Mouse (Mus musculus): ENCODE measurements at regions not wholly inside any gene's neighbourhood (a gene's known extent, or its start where the extent isn't known, plus 50 kb on each side); places are given as distances from the start of the nearest gene placed in this dataset.

GRCm38 (mm10) chr11:109088488-109089252 is 55.5 kb downstream of the E030025P04Rik start:
- no peak for ATAC-seq (ENCODE audit: low FRiP score, low read depth)
- Histone ChIP-seq H3K4me1 (peaks cover 6% of the 10 kb centered on the region; the same call in 1 of the 2 replicates), H3K9ac (replicated peaks) (no peak overlapping the region), H3K36me3 (no peaks in the 10 kb centered on the region), H3K9me3 (no peaks in the 10 kb centered on the region), H3K27ac (replicated peaks) (no peak overlapping the region), H3K4me2 (replicated peaks) (no peak overlapping the region), H3K4me3 (no peak overlapping the region), H3K27me3 (no peaks in the 10 kb centered on the region)
- 89% methylated on average over 11 of the region's 11 CpGs for WGBS

GRCm38 (mm10) chr11:109081957-109082356 is 62.2 kb downstream of the E030025P04Rik start:
- Histone ChIP-seq H3K4me3 (no peak overlapping the region), H3K9me3 (no peaks in the 10 kb centered on the region), H3K4me2 (replicated peaks) (no peak overlapping the region), H3K36me3 (no peaks in the 10 kb centered on the region), H3K27ac (replicated peaks) (no peak overlapping the region), H3K9ac (replicated peaks) (no peak overlapping the region), H3K4me1 (no peaks in the 10 kb centered on the region), H3K27me3 (no peaks in the 10 kb centered on the region)
- ATAC-seq (ENCODE audit: low FRiP score, low read depth) = no peak
- WGBS = 93% methylated on average over 4 of the region's 4 CpGs

- H3K4me2 ChIP-seq (replicated peaks) = no peak overlapping the region
- ATAC-seq (ENCODE audit: low FRiP score, low read depth) = no peak
- no peaks in the 10 kb centered on the region for H3K4me1 ChIP-seq
- no peaks in the 10 kb centered on the region for H3K27me3 ChIP-seq
- H3K36me3 ChIP-seq = no peaks in the 10 kb centered on the region
- no peaks in the 10 kb centered on the region for H3K9me3 ChIP-seq
- H3K4me3 ChIP-seq = no peak overlapping the region
- no peak overlapping the region for H3K9ac ChIP-seq (replicated peaks)
- WGBS = 80% methylated on average over 10 of the region's 10 CpGs
- no peak overlapping the region for H3K27ac ChIP-seq (replicated peaks)
Measured at GRCm38 (mm10) chr11:109081454-109081853, 62.7 kb downstream of the E030025P04Rik start.

- no peaks in the 10 kb centered on the region for H3K9me3 ChIP-seq
- no peak overlapping the region for H3K4me3 ChIP-seq
- no peak for ATAC-seq (ENCODE audit: low FRiP score, low read depth)
- no peaks in the 10 kb centered on the region for H3K27me3 ChIP-seq
- no peak overlapping the region for H3K9ac ChIP-seq (replicated peaks)
- H3K36me3 ChIP-seq = no peaks in the 10 kb centered on the region
- WGBS = 84% methylated on average over 9 of the region's 9 CpGs
- H3K27ac ChIP-seq (replicated peaks) = no peak overlapping the region
- H3K4me1 ChIP-seq = no peaks in the 10 kb centered on the region
- no peak overlapping the region for H3K4me2 ChIP-seq (replicated peaks)
Measured at GRCm38 (mm10) chr11:109080847-109081415, 63.2 kb downstream of the E030025P04Rik start.

- H3K4me1 ChIP-seq = no peaks in the 10 kb centered on the region
- H3K9ac ChIP-seq (replicated peaks) = no peak overlapping the region
- H3K36me3 ChIP-seq = no peaks in the 10 kb centered on the region
- H3K27ac ChIP-seq (replicated peaks) = no peak overlapping the region
- no peak for ATAC-seq (ENCODE audit: low FRiP score, low read depth)
- H3K9me3 ChIP-seq = no peaks in the 10 kb centered on the region
- H3K27me3 ChIP-seq = no peaks in the 10 kb centered on the region
- WGBS = 84% methylated on average over 4 of the region's 4 CpGs
- H3K4me2 ChIP-seq (replicated peaks) = no peak overlapping the region
- no peak overlapping the region for H3K4me3 ChIP-seq
Measured at GRCm38 (mm10) chr11:109079466-109079865, 64.7 kb downstream of the E030025P04Rik start.

GRCm38 (mm10) chr11:109076587-109077417 is 67.4 kb downstream of the E030025P04Rik start:
- WGBS = 81% methylated on average over 19 of the region's 19 CpGs
- H3K36me3 ChIP-seq = no peaks in the 10 kb centered on the region

GRCm38 (mm10) chr11:109071340-109071739 is 72.8 kb downstream of the E030025P04Rik start:
- no peaks in the 10 kb centered on the region for H3K27me3 ChIP-seq
- H3K9ac ChIP-seq (replicated peaks) = no peak overlapping the region
- H3K9me3 ChIP-seq = no peaks in the 10 kb centered on the region
- H3K4me3 ChIP-seq = no peak overlapping the region
- ATAC-seq (ENCODE audit: low FRiP score, low read depth) = no peak
- no peak overlapping the region for H3K4me2 ChIP-seq (replicated peaks)
- 59% methylated on average over 2 of the region's 2 CpGs for WGBS
- peaks cover 35% of the 10 kb centered on the region for H3K4me1 ChIP-seq
- no peak overlapping the region for H3K27ac ChIP-seq (replicated peaks)
- H3K36me3 ChIP-seq = no peaks in the 10 kb centered on the region

More at GRCm38 (mm10) chr11:109076587-109077417, 67.4 kb downstream of the E030025P04Rik start:
- no peaks in the 10 kb centered on the region for H3K27me3 ChIP-seq
- ATAC-seq (ENCODE audit: low FRiP score, low read depth) = no peak
- H3K4me2 ChIP-seq (replicated peaks) = no peak overlapping the region
- H3K9me3 ChIP-seq = no peaks in the 10 kb centered on the region
- no peak overlapping the region for H3K9ac ChIP-seq (replicated peaks)
- 0 out of 2 replicates have a peak, but pooled peaks cover under 1% of the 10 kb centered on the region for H3K4me1 ChIP-seq
- H3K27ac ChIP-seq (replicated peaks) = no peak overlapping the region
- no peak overlapping the region for H3K4me3 ChIP-seq

- H3K9me3 ChIP-seq = no peaks in the 10 kb centered on the region
- no peak overlapping the region for H3K9ac ChIP-seq (replicated peaks)
- H3K4me1 ChIP-seq = peaks cover 35% of the 10 kb centered on the region
- H3K27me3 ChIP-seq = no peaks in the 10 kb centered on the region
- 39% methylated on average over 9 of the region's 9 CpGs for WGBS
- no peak overlapping the region for H3K27ac ChIP-seq (replicated peaks)
- no peak overlapping the region for H3K4me3 ChIP-seq
- ATAC-seq (ENCODE audit: low FRiP score, low read depth) = no peak
- H3K4me2 ChIP-seq (replicated peaks) = peak overlapping the region; percentile 21
- no peaks in the 10 kb centered on the region for H3K36me3 ChIP-seq
Measured at GRCm38 (mm10) chr11:109070412-109070811, 73.8 kb downstream of the E030025P04Rik start.

GRCm38 (mm10) chr11:109069326-109069709 is 74.9 kb downstream of the E030025P04Rik start:
- no peak overlapping the region for H3K9ac ChIP-seq (replicated peaks)
- H3K27me3 ChIP-seq = no peaks in the 10 kb centered on the region
- WGBS = 50% methylated on average over 6 of the region's 6 CpGs
- H3K36me3 ChIP-seq = no peaks in the 10 kb centered on the region
- ATAC-seq (ENCODE audit: low FRiP score, low read depth) = no peak; the same call in 1 of the 2 replicates
- peak overlapping the region; percentile 0; the same call in 1 of the 2 replicates for H3K4me2 ChIP-seq (replicated peaks)
- H3K4me1 ChIP-seq = peaks cover 35% of the 10 kb centered on the region
- peak overlapping the region; percentile 63 for H3K27ac ChIP-seq (replicated peaks)
- no peaks in the 10 kb centered on the region for H3K9me3 ChIP-seq
- no peak overlapping the region for H3K4me3 ChIP-seq

GRCm38 (mm10) chr11:109068371-109069325 is 75.5 kb downstream of the E030025P04Rik start:
- peak; percentile 89 for ATAC-seq (ENCODE audit: low FRiP score, low read depth)
- no peak overlapping the region for H3K9ac ChIP-seq (replicated peaks)
- peaks cover 35% of the 10 kb centered on the region for H3K4me1 ChIP-seq
- no peaks in the 10 kb centered on the region for H3K9me3 ChIP-seq
- H3K36me3 ChIP-seq = no peaks in the 10 kb centered on the region
- H3K4me2 ChIP-seq (replicated peaks) = 0 out of 2 replicates have a peak overlapping the region, but pooled peaks have one; percentile 0
- H3K27me3 ChIP-seq = no peaks in the 10 kb centered on the region
- WGBS = 29% methylated on average over 22 of the region's 22 CpGs
- no peak overlapping the region for H3K4me3 ChIP-seq
- H3K27ac ChIP-seq (replicated peaks) = peak overlapping the region; percentile 63

- H3K4me2 ChIP-seq (replicated peaks) = no peak overlapping the region
- no peak for ATAC-seq (ENCODE audit: low FRiP score, low read depth)
- H3K27me3 ChIP-seq = no peaks in the 10 kb centered on the region
- H3K27ac ChIP-seq (replicated peaks) = peak overlapping the region; percentile 63
- no peak overlapping the region for H3K9ac ChIP-seq (replicated peaks)
- H3K36me3 ChIP-seq = no peaks in the 10 kb centered on the region
- no peaks in the 10 kb centered on the region for H3K9me3 ChIP-seq
- no peak overlapping the region for H3K4me3 ChIP-seq
- WGBS = 75% methylated on average over 7 of the region's 7 CpGs
- peaks cover 35% of the 10 kb centered on the region for H3K4me1 ChIP-seq
Measured at GRCm38 (mm10) chr11:109067733-109068132, 76.4 kb downstream of the E030025P04Rik start.
